Mouse (Mus musculus) liver, postnatal 0 days (tissue): ENCODE data around the gene Serpina1b. TPM values are rescaled to one million over a fixed set of nuclear protein-coding genes. Genes with fewer than 3 reads are reported as not detected.
A peak's percentile ranks its signal among the peaks of the same experiment; 100 is the strongest.
"Not testable (repeated sequence)": the region's sequence is repeated elsewhere in the genome, so short reads cannot be mapped to it uniquely, and the experiment has no call there.

Experiments
- ATAC-seq: fragments of 200-750 bp; cut with Nextera tagmentation; 2 replicates; pipeline ENCODE4 v1.8.0; 2017; ENCODE audit warnings: mild to moderate bottlenecking, moderate library complexity
- DNase-seq: peaks from one replicate; pipeline ENCODE4 v3.0.0-alpha.2; 2016
- H3K27ac ChIP-seq: fragments of 300-500 bp; sonication (generic); 2 replicates; pipeline ENCODE4 v1.5.1; 2014; ENCODE audit warnings: antibody characterized with exemption, moderate library complexity, mild to moderate bottlenecking, low read depth
- H3K27me3 ChIP-seq: fragments of 300-500 bp; sonication (generic); 2 replicates; pipeline ENCODE4 v1.6.1; 2014; ENCODE audit warnings: low read length, control low read depth, mixed read lengths; ENCODE audit not compliant: insufficient read depth
- H3K36me3 ChIP-seq: fragments of 300-500 bp; sonication (generic); replicated peaks from 2 replicates; pipeline ENCODE4 v1.6.1; 2014; ENCODE audit warnings: mild to moderate bottlenecking, control low read depth, low read length, moderate library complexity, mixed read lengths; ENCODE audit not compliant: insufficient read depth
- H3K4me1 ChIP-seq: fragments of 300-500 bp; sonication (generic); 2 replicates; pipeline ENCODE4 v1.6.1; 2014; ENCODE audit warnings: antibody characterized with exemption, mild to moderate bottlenecking, control low read depth; ENCODE audit not compliant: insufficient read depth
- H3K4me2 ChIP-seq: fragments of 300-500 bp; sonication (generic); 2 replicates; pipeline ENCODE4 v1.6.1; 2014; ENCODE audit warnings: low read depth, mild to moderate bottlenecking, low read length, moderate library complexity, mixed read lengths
- H3K4me3 ChIP-seq: fragments of 300-500 bp; sonication (generic); 2 replicates; pipeline ENCODE4 v1.5.1; 2014; ENCODE audit warnings: low read depth, low read length
- H3K9ac ChIP-seq: fragments of 300-500 bp; sonication (generic); replicated peaks from 2 replicates; pipeline ENCODE4 v1.6.1; 2014; ENCODE audit warnings: mild to moderate bottlenecking, moderate library complexity
- H3K9me3 ChIP-seq: fragments of 300-500 bp; sonication (generic); 2 replicates; pipeline ENCODE4 v1.6.1; 2016; ENCODE audit warnings: mild to moderate bottlenecking, control low read depth, low read length, mixed read lengths
- EP300 ChIP-seq: IDR thresholded peaks from 2 replicates; pipeline ENCODE4 v1.6.1; 2016; ENCODE audit warnings: antibody characterized with exemption, low read depth, mild to moderate bottlenecking
- WGBS: fragments of 180-500 bp; shearing (Covaris S2); extraction: QIAGEN DNeasy Blood & Tissue Kit; methylation state at CpG from one replicate; pipeline ENCODE4 v1.1.7; 2014; ENCODE audit not compliant: insufficient replicate concordance; 5-methylcytosine and 5-hydroxymethylcytosine counted together
- polyA plus RNA-seq: library from polyadenylated mRNA; unstranded; fragments of >200 nt; fragmentation: Nextera tagmentation; extraction: Ambion mirVana; gene quantifications from 2 replicates; pipeline ENCODE4 v1.2.1, GENCODE M21; 2015

Serpina1b gene
- polyA plus RNA-seq, 1 experiment from 2014 or later: 3,088 TPM

GRCm38 (mm10) chr12:103773246-103773851, 56.8 kb downstream of the Serpina1b start, which contains the start of gene Serpina1d:
Serpina1d (minus strand) TSS chr12:103773592.
- H3K27me3 ChIP-seq, H3K4me1 ChIP-seq, H3K36me3 ChIP-seq, H3K9me3 ChIP-seq: not testable (repeated sequence)
- H3K4me2 ChIP-seq: peak within 1 kb of the TSS; percentile 32; the same call in 1 of the 2 replicates
- ATAC-seq: peak; percentile 98
- DNase-seq: peak; percentile 50
- H3K9ac ChIP-seq: peak within 1 kb of the TSS; percentile 55
- H3K4me3 ChIP-seq: peak within 1 kb of the TSS; percentile 37
- H3K27ac ChIP-seq: peak within 1 kb of the TSS; percentile 79
- 51% methylated on average over 6 of the region's 6 CpGs for WGBS

- DNase-seq, H3K9ac ChIP-seq, H3K36me3 ChIP-seq, ATAC-seq, H3K27me3 ChIP-seq, H3K9me3 ChIP-seq, H3K4me1 ChIP-seq: not testable (repeated sequence)
- Histone ChIP-seq H3K4me2 (peak overlapping the region; percentile 40; the same call in 1 of the 2 replicates), H3K4me3 (0 out of 2 replicates have a peak overlapping the region, but pooled peaks have one; percentile 8), H3K27ac (peak overlapping the region; percentile 77)
- 54% methylated on average over 1 of the region's 1 CpGs for WGBS
Measured at GRCm38 (mm10) chr12:103770597-103770996, 59.6 kb downstream of the Serpina1b start.

GRCm38 (mm10) chr12:103763083-103763482, 67.1 kb downstream of the Serpina1b start:
- WGBS: 69% methylated on average over 3 of the region's 3 CpGs
- H3K9me3 ChIP-seq, H3K27ac ChIP-seq, H3K4me1 ChIP-seq, H3K4me3 ChIP-seq, H3K9ac ChIP-seq, H3K4me2 ChIP-seq, H3K36me3 ChIP-seq, DNase-seq, H3K27me3 ChIP-seq: not testable (repeated sequence)
- peak; percentile 50 for ATAC-seq

- not testable (repeated sequence) for H3K27me3 ChIP-seq, ATAC-seq, H3K9me3 ChIP-seq, H3K4me1 ChIP-seq, H3K4me2 ChIP-seq, H3K36me3 ChIP-seq, H3K4me3 ChIP-seq, H3K9ac ChIP-seq, H3K27ac ChIP-seq, DNase-seq
- WGBS: 80% methylated on average over 3 of the region's 3 CpGs
Measured at GRCm38 (mm10) chr12:103760316-103760715, 69.9 kb downstream of the Serpina1b start.

GRCm38 (mm10) chr12:103745957-103746356, 84.2 kb downstream of the Serpina1b start:
- not testable (repeated sequence) for ATAC-seq, H3K27me3 ChIP-seq, H3K4me2 ChIP-seq, H3K27ac ChIP-seq, H3K9me3 ChIP-seq, H3K4me3 ChIP-seq, DNase-seq, H3K4me1 ChIP-seq, H3K36me3 ChIP-seq, H3K9ac ChIP-seq
- 72% methylated on average over 5 of the region's 5 CpGs for WGBS

GRCm38 (mm10) chr12:103737791-103738580, 92.2 kb downstream of the Serpina1b start:
- Histone ChIP-seq H3K9ac (peak overlapping the region; percentile 53; the same call in 1 of the 2 replicates), H3K4me2 (peak overlapping the region; percentile 29; the same call in 1 of the 2 replicates), H3K4me3 (peak overlapping the region; percentile 46), H3K27ac (peak overlapping the region; percentile 88)
- TF ChIP-seq EP300: peak; percentile 38
- not testable (repeated sequence) for H3K9me3 ChIP-seq, H3K4me1 ChIP-seq, H3K36me3 ChIP-seq, H3K27me3 ChIP-seq
- 55% methylated on average over 6 of the region's 6 CpGs for WGBS
- ATAC-seq (peak; percentile 97), DNase-seq (peak; percentile 42)

- H3K27me3 ChIP-seq, H3K9me3 ChIP-seq, H3K4me1 ChIP-seq, ATAC-seq, DNase-seq, H3K36me3 ChIP-seq: not testable (repeated sequence)
- Histone ChIP-seq H3K4me3 (0 out of 2 replicates have a peak overlapping the region, but pooled peaks have one; percentile 4), H3K4me2 (peak overlapping the region; percentile 56), H3K9ac (peak overlapping the region; percentile 38; the same call in 1 of the 2 replicates), H3K27ac (peak overlapping the region; percentile 66; the same call in 1 of the 2 replicates)
- WGBS: 63% methylated on average over 4 of the region's 4 CpGs
Measured at GRCm38 (mm10) chr12:103735566-103735965, 94.6 kb downstream of the Serpina1b start.

- not testable (repeated sequence) for H3K9me3 ChIP-seq, H3K27me3 ChIP-seq, DNase-seq, H3K36me3 ChIP-seq, ATAC-seq, H3K4me1 ChIP-seq
- Histone ChIP-seq H3K9ac (0 out of 2 replicates have a peak overlapping the region, but pooled peaks have one; percentile 7), H3K4me3 (0 out of 2 replicates have a peak overlapping the region, but pooled peaks have one; percentile 4), H3K4me2 (peak overlapping the region; percentile 56), H3K27ac (peak overlapping the region; percentile 66)
- 72% methylated on average over 4 of the region's 4 CpGs for WGBS
Measured at GRCm38 (mm10) chr12:103735101-103735500, 95.1 kb downstream of the Serpina1b start.
